ENCODE assay signal across 22 mouse cellular contexts in genomic region chr15:78165292-78165691, GRCm38 (mm10). TPM values are rescaled to one million over a fixed set of nuclear protein-coding genes. Genes with fewer than 3 reads are reported as not detected.
DNase-seq lines count a peak whose midpoint lies in the region; ATAC-seq lines count a peak whose summit lies in the region.
"Had no signal": no experiment of that assay in that cellular context is flagged by ENCODE, and none has a peak within 500 bp of the region (broad histone marks: within the 10 kb centered on the region; RNA-seq: fewer than 3 reads in every experiment).

No protein-coding gene starts in this region.

- no peak overlapping the region for H3K4me3 ChIP-seq in embryonic facial prominence, embryonic 13.5 days
- H3K4me3 ChIP-seq in embryonic facial prominence, embryonic 10.5 days, result no peak overlapping the region
- H3K4me3 ChIP-seq: forebrain, embryonic 13.5 days; gastrocnemius, adult 2 months had no signal

- H3K9me3 ChIP-seq in embryonic facial prominence, embryonic 13.5 days, result no peaks in the 10 kb centered on the region
- no peaks in the 10 kb centered on the region for H3K9me3 ChIP-seq in embryonic facial prominence, embryonic 10.5 days
- H3K9me3 ChIP-seq: forebrain, embryonic 13.5 days had no signal

- H3K9ac ChIP-seq in embryonic facial prominence, embryonic 13.5 days, result 0 out of 2 replicates have a peak overlapping the region, but pooled peaks have one; percentile 22
- H3K9ac ChIP-seq: forebrain, embryonic 13.5 days; forebrain, postnatal 0 days; hindbrain, embryonic 14.5 days had no signal

- peaks cover 44% of the 10 kb centered on the region for H3K36me3 ChIP-seq in embryonic facial prominence, embryonic 13.5 days
- peaks cover 73% of the 10 kb centered on the region for H3K36me3 ChIP-seq in embryonic facial prominence, embryonic 10.5 days (replicated peaks)

- peaks cover 4% of the 10 kb centered on the region; the same call in 1 of the 2 replicates for H3K4me1 ChIP-seq in embryonic facial prominence, embryonic 13.5 days
- H3K4me1 ChIP-seq in embryonic facial prominence, embryonic 10.5 days, result no peaks in the 10 kb centered on the region
- H3K4me1 ChIP-seq: forebrain, embryonic 13.5 days had no signal

- H3K27me3 ChIP-seq in embryonic facial prominence, embryonic 13.5 days, result no peaks in the 10 kb centered on the region
- no peaks in the 10 kb centered on the region for H3K27me3 ChIP-seq in embryonic facial prominence, embryonic 10.5 days (replicated peaks; ENCODE audit: low read depth, poor library complexity, severe bottlenecking)
- H3K27me3 ChIP-seq: forebrain, embryonic 13.5 days had no signal

- H3K4me2 ChIP-seq in embryonic facial prominence, embryonic 13.5 days, result no peak overlapping the region
- H3K4me2 ChIP-seq: forebrain, embryonic 13.5 days; hindbrain, embryonic 14.5 days had no signal

- 86% methylated on average over 4 of the region's 4 CpGs for WGBS in embryonic facial prominence, embryonic 13.5 days
- 84% methylated on average over 4 of the region's 4 CpGs for WGBS in embryonic facial prominence, embryonic 10.5 days

- no peak for ATAC-seq in embryonic facial prominence, embryonic 13.5 days (ENCODE audit: insufficient number of reproducible peaks, insufficient read depth, low FRiP score, low TSS enrichment, low read depth)
- ATAC-seq in neutrophil, adult 5-6 weeks (ENCODE audit: extremely low read depth, insufficient number of reproducible peaks, low FRiP score, poor library complexity, severe bottlenecking), result peak; percentile 84
- ATAC-seq: forebrain, embryonic 13.5 days; forebrain, postnatal 0 days had no signal

- no peak overlapping the region for H3K27ac ChIP-seq in embryonic facial prominence, embryonic 13.5 days
- H3K27ac ChIP-seq in embryonic facial prominence, embryonic 10.5 days (replicated peaks), result no peak overlapping the region
- H3K27ac ChIP-seq: forebrain, embryonic 13.5 days; gastrocnemius, adult 2 months had no signal

- no peak for DNase-seq in embryonic facial prominence, embryonic 10.5 days (ENCODE audit: low spot score)
- DNase-seq in lung, postnatal 25 days (ENCODE audit: low spot score), result peak; percentile 14
- DNase-seq in lung, postnatal 14 days, result no peak
- peak; percentile 88 to 89 for DNase-seq in spleen, postnatal 36 days (ENCODE audit: low spot score in 2 of 2)
- no peak for DNase-seq in adrenal gland, postnatal 14 days
- no peak for DNase-seq in Muller cell, postnatal 12 days (ENCODE audit: inconsistent ontology term)
- DNase-seq: adrenal gland, adult 8-10 months; cerebellum, adult 11-12 months; cerebellum, adult 9-10 months; cerebellum, postnatal 25 days; forebrain, postnatal 0 days; gastrocnemius, adult 2 months; gastrocnemius, postnatal 25 days; heart, postnatal 10 days; heart, postnatal 4 days had no signal

RNA-seq across cellular contexts. Expression of gene Ift27, which starts 8.6 kb away (rescaled TPM):
- polyA plus RNA-seq in embryonic facial prominence, embryonic 13.5 days (2015; fragmentation: Nextera tagmentation; extraction: Ambion mirVana), result 83.5 and 94.3 TPM in 2 replicates
- polyA plus RNA-seq in embryonic facial prominence, embryonic 10.5 days (2016; fragmentation: Nextera tagmentation; extraction: Ambion mirVana), result 136 and 141 TPM in 2 replicates
- 5.5 and 7.6 TPM in 2 replicates for total RNA-seq in neutrophil, adult 5-6 weeks (2017)
- 17.2 and 18.4 TPM in 2 replicates for total RNA-seq in adrenal gland, postnatal 14 days (2021)

RNA-seq across cellular contexts. Expression of gene Pvalb, which starts 40.9 kb away (rescaled TPM):
- polyA plus RNA-seq in embryonic facial prominence, embryonic 13.5 days (2015; fragmentation: Nextera tagmentation; extraction: Ambion mirVana), result not detected in 2 replicates
- polyA plus RNA-seq in embryonic facial prominence, embryonic 10.5 days (2016; fragmentation: Nextera tagmentation; extraction: Ambion mirVana), result not detected in 2 replicates
- total RNA-seq in neutrophil, adult 5-6 weeks (2017), result not detected in 2 replicates
- 0.94 TPM in 1 of 2 replicates, not detected in the other for total RNA-seq in adrenal gland, postnatal 14 days (2021)
- total RNA-seq: adrenal gland, adult 8-10 months; ES-E14; granulocyte monocyte progenitor cell, adult 5-6 weeks; heart, postnatal 10 days had no signal
- polyA plus RNA-seq: forebrain, embryonic 13.5 days had no signal

RNA-seq across cellular contexts. Expression of gene Cacng2, which starts 45.5 kb away (rescaled TPM):
- polyA plus RNA-seq in embryonic facial prominence, embryonic 13.5 days (2015; fragmentation: Nextera tagmentation; extraction: Ambion mirVana), result 0.04 and 0.14 TPM in 2 replicates
- polyA plus RNA-seq in embryonic facial prominence, embryonic 10.5 days (2016; fragmentation: Nextera tagmentation; extraction: Ambion mirVana), result 0.06 and 0.11 TPM in 2 replicates
- not detected in 2 replicates for total RNA-seq in neutrophil, adult 5-6 weeks (2017)
- total RNA-seq in adrenal gland, postnatal 14 days (2021), result 0.26 and 0.60 TPM in 2 replicates
- total RNA-seq: ES-E14; gastrocnemius, adult 2 months; gastrocnemius, postnatal 25 days; granulocyte monocyte progenitor cell, adult 5-6 weeks; heart, postnatal 10 days; heart, postnatal 4 days had no signal
- polyA plus RNA-seq: heart, embryonic 14.5 days had no signal

Comparison
In these comparisons a context has a peak if more than half of its experiments do, and no peak if none do; other contexts are left out.
1. DNase-seq: peak in lung, postnatal 25 days (single experiment) and spleen, postnatal 36 days (2 of 2); none in embryonic facial prominence, embryonic 10.5 days (single experiment), lung, postnatal 14 days (single experiment), adrenal gland, postnatal 14 days (single experiment) and Muller cell, postnatal 12 days (single experiment).